Mouse (Mus musculus) kidney, adult 9 months (tissue): ENCODE results near the gene Tspyl4.
"Not testable (repeated sequence)": the region's sequence is repeated elsewhere in the genome, so short reads cannot be mapped to it uniquely, and the experiment has no call there.

Source experiments
- DNase-seq: peaks from one replicate; pipeline ENCODE4 v3.0.0; 2022

The Tspyl4 gene

DNA sequence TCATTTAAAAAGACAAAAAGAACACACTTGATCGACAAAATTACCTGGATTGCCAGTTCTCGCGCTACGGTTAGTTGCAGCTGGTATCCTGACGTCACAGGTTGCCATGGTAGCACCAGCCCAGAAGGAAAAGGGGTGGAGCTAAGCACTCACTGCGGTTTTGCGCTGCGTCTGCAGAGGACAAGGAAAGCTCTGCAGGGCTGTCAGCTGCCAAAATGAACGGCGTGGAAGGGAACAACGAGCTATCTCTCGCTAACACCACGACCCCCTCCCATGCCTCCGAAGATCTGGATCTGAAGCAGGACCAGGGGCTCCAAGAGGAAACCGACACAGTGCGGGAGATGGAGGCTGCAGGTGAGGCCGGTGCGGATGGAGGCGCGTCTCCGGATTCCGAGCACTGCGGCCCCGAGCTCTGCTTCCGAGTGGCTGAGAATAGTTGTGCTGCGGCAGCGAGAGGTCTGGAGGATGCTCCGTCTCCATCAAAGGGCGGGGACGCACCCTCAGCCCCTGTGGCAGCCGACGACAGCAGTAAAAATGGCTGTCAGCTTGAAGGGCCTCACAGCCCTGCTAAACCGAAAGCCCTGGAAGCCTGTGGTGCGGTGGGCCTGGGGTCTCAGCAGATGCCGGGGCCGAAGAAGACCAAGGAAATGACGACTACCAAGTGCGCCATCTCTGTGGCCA lies at the start of gene Tspyl4:
TSS of gene Tspyl4 (plus strand) at position 144 of the 681 bp plus-strand sequence.
- peak; percentile 95 for DNase-seq

DNA sequence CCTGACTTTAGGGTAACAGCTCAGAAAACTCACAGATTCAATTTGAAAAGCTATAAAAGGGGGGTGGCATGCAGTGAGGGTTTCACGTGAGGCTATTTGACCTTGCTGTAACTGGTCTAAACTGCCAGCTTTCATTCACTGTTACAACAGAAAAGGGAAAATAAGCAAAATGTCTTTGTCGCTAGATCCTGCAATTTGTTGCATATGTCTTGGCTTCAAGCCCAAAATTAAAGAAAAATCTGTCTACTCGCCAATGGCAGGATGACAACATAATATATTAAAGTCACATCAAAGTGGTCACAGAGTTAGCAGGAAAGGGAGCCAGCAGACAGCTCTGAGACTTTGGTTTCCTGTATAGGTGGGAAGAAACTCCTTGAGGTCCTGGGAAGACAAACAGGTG lies 49.5 kb upstream of the Tspyl4 start:
- DNase-seq = peak; percentile 8

DNA sequence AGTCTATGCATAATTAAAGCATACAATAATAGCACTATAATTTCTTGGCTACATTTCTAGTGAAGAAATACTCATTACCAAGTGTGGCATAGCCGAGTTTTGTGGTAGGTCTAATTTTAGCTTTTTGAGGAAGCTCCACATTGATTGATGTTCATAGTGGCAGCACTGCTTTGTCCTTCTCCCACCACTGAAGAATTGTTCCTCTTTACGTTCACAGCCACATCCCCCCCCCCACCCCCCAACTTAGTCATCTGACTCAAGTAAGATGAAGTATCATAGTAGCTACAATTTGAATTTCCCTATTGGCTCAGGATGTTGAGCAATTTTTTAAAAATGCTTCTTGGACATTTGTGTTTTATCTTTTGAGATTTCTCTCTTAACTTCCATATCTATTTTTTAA lies 47.6 kb upstream of the Tspyl4 start:
- DNase-seq = no peak

DNA sequence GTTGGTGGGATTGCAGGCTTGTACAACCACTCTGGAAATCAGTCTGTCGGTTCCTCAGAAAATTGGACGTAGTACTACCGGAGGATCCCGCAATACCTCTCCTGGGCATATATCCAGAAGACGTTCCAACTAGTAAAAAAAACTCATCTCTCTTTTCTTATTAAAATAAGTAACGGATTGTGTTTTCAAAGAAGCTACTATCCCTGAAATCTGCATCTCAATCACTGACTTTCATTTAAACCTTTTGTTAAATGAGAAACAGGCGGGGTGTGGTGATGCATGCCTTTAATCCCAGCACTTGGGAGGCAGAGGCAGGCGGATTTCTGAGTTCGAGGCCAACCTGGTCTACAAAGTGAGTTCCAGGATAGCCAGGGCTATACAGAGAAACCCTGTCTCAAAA lies 44.4 kb upstream of the Tspyl4 start:
- DNase-seq = not testable (repeated sequence)

DNA sequence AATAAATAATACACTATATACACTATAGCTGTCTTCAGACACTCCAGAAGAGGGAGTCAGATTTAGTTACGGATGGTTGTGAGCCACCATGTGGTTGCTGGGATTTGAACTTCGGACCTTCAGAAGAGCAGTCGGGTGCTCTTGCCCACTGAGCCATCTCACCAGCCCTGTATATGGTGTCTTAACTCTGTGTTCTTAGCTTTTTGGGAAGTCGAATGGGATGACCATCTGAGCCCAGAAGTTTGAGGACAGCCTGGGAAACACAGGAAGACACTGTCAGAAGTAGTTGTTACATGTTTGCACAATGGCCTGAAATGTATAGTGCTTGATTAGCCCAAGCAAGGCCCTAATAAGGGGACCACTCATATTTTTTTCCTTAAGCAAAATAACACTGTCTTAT lies 32.1 kb upstream of the Tspyl4 start:
- no peak for DNase-seq

DNA sequence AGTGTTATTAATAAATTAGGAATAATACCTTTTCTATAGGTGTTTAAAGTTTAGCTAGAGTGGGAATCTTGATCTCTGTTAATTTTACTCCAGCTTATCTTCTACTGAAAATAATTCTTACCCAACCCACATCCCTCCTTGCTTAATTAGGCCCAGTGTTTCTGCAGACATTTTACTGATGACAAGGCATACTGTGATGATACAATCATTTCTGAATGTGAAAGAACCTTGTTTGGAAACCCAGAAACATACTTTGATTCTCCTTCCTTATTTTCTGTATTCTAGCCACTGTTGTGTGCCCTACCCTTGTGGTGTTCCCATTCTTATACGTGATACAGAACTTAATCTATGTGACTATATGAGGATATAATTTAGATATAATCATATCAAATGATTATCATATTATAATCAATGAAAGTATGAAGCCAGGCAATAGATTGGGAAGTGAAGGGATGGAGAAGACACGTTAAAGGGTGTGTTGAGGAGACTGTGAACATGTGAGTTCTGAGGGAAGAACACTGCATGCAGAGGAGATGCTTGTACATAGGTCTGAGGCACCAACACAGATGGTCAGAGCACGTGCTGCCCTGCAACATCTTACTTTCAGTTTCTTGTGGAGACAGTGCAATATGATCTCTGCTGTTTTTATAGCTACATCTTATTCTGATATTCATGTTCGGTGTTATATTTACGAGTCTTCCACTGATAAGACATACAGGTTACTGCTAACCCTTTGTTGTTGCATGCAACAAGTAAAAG lies 29.8 kb upstream of the Tspyl4 start:
- no peak for DNase-seq

DNA sequence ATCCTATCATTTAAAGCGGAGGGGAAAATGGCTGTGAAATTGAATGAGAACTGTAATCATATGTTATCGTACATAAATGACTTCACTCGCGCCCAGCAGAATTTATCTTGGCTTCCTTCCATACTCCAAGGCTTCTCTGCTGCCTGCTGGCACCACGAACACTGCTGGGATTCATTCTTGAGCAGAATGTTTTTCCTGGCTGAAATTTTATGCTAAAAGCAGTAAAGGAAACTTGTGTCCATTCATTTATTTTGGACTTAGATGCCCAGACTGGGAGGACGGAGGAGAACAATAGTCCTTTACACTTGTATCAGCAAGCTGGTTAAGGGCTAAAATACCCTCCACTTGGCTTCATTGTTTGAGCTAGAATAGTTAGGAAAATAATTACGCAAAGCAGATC lies 25.6 kb upstream of the Tspyl4 start:
- no peak for DNase-seq

DNA sequence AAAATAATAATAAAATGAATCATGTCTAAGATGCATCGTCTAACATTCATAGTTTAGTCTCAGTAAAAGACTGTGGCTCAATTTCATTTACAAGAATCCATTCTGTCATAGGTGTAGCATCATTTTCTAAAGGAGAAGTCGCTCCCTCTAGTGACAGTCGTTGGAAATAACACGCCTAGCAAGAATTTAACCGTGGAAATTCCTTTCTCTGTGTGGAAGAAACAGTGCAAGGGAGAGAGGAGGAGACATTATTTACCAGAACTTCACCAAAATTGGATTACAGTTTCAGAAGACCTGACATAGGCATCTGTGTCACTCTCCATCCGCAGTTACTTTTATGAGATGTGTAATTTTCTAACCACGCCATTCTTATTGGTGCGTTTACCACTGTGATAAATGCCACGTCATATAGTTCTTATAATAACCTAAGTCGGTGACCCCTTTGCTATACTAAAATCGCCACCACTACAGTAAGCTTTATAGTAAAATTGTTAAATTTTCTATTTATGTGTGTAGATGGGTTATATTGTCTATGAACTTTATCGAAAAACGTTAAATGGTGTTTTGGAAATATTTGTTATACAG lies 16.6 kb upstream of the Tspyl4 start:
- peak; percentile 77 for DNase-seq

DNA sequence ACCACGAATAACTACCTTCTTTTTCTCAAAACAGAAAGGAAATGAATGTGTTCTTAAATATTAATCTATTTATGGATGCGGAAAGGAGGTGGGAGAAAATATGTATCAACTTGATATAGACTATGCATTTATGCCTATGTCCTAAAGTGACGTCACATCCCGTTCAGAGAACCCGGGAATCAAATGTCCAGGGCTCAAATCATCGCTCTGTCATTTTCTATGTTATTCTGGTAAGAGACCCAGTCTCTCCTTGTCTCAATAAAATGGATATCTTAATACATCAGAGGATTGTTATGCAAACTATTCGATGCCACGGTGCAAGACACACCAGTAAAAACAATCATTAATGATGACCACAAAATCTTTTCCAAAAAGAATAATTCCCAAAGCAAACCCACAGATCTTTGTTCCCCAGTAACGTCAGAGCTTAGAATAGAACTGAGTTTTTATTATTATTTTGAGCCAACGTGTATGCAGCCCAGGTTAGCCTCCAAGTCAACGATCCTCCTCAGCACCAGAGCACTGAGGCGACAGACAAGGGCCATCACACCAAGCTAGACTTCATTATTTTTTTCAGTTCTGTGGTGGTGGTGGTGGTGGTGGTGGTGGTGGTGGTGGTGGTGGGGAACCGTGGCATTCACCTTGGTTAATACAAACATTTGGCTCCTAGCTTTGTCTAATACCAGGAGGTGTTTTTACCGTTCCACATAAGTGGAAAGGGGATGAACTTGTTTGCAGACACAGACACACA lies 15.9 kb upstream of the Tspyl4 start:
- peak; percentile 24 for DNase-seq

DNA sequence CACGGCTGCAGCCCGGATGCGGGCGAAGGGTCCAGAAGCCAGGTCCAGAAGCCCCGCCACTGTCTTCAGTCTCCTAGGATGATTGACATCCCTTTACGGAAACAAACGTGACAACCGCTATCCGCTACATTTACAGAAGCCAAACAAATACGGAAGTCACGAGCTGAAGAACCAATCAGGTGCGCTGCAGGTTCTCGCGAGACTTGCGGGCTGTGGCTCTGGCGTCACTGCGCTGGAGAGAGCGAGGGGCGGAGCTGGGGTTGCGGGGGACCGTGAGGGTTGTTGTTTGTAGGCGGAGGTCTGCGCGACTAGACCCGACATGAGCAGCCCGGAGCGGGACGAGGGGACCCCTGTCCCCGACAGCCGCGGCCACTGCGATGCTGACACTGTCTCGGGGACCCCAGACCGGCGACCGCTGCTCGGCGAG lies 15.3 kb upstream of the Tspyl4 start, which contains the start of gene Tspyl1:
TSS of gene Tspyl1 (plus strand) at position 229 of the 427 bp plus-strand sequence.
- DNase-seq = peak; percentile 98

DNA sequence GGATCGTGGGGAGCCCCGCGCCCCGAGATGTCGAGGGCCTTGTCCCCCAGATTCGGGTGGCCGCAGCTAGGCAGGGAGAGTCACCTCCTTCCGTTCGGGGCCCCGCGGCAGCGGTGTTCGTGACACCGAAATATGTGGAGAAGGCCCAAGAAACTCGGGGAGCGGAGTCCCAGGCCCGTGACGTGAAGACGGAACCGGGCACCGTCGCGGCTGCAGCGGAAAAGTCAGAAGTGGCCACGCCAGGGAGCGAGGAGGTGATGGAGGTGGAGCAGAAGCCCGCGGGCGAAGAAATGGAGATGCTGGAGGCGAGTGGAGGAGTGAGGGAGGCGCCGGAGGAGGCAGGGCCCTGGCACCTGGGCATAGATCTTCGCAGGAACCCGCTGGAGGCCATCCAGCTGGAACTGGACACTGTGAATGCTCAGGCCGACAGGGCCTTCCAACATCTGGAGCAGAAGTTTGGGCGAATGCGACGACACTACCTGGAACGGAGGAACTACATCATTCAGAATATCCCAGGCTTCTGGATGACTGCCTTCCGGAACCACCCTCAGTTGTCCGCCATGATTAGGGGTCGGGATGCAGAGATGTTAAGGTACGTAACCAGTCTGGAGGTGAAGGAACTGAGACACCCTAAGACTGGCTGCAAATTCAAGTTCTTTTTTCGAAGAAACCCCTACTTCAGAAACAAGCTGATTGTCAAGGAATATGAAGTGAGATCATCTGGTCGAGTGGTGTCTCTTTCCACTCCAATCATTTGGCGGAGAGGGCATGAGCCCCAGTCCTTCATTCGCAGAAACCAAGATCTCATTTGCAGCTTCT lies 14.6 kb upstream of the Tspyl4 start:
- DNase-seq = peak; percentile 81

DNA sequence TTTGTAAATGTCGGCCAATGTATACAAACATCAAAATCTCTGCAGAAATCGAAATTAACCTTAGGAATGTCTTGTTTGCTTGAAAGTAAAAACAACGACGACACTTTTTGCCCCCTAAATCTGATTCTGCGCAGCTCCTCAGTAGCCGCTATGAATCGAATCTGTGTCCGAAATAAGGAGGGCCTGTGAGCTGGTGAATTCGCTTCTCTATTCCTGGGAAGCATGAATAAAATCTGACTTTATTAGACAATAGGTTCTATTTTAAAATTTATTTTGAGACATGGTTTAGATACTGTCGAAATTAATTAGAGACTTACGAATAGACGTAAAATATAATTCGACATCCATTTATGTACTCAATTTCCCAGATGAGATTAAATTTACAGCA lies 337 bp upstream of the Tspyl4 start:
- DNase-seq = no peak

DNA sequence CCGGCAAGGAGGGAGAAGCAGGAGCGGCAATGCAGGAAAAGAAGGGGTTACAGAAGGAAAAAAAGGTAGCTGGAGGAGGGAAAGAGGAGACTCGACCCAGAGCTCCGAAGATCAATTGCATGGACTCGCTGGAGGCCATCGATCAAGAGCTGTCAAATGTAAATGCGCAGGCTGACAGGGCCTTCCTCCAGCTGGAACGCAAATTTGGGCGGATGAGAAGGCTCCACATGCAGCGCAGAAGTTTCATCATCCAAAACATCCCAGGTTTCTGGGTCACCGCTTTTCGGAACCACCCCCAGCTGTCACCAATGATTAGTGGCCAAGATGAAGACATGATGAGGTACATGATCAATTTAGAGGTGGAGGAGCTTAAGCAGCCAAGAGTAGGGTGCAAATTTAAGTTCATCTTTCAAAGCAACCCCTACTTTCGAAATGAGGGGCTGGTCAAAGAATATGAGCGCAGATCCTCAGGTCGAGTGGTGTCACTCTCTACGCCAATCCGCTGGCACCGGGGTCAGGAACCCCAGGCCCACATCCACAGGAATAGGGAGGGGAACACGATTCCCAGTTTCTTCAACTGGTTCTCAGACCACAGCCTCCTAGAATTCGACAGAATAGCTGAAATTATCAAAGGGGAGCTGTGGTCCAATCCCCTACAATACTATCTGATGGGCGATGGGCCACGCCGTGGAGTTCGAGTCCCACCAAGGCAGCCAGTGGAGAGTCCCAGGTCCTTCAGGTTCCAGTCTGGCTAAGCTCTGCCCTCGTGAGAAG lies 925 bp downstream of the Tspyl4 start:
- peak; percentile 16 for DNase-seq

DNA sequence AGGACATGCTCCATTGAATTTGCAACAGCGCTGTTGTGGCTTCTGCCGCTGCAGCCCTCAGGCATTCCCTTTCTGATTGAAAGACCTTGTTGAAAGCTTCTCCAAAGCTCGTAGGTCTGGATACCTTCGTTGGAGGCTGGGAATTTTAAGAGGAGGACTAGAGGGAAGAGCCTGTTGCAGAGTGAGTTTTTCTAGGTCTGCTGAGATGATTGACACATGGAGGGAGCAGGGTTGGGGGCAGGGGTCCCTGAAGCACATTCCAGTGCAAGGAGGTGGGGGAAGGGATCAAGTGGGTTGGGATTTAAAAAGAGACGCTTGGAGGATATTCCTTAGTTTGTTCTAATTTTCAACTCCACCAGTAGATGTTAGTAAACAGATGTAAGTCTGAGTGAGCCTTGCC lies 3.1 kb downstream of the Tspyl4 start:
- no peak for DNase-seq

DNA sequence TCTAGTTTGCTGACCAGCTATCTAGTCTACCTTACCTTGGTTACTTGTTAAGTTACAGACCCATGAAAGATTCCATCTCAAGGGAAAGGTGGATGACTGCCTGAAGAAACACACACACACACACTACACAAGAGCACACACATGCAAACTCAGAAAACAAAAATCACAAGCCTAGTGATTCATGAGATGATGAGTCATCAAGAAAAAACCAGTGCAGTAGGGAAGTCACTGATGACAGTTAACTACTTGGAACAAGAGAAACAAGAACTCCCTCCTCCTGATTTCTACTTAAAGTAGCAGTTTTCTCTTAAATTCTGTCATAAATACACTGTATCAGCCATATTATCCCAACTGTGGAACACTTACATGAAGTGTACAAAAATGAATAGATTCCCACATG lies 9.8 kb downstream of the Tspyl4 start:
- no peak for DNase-seq

DNA sequence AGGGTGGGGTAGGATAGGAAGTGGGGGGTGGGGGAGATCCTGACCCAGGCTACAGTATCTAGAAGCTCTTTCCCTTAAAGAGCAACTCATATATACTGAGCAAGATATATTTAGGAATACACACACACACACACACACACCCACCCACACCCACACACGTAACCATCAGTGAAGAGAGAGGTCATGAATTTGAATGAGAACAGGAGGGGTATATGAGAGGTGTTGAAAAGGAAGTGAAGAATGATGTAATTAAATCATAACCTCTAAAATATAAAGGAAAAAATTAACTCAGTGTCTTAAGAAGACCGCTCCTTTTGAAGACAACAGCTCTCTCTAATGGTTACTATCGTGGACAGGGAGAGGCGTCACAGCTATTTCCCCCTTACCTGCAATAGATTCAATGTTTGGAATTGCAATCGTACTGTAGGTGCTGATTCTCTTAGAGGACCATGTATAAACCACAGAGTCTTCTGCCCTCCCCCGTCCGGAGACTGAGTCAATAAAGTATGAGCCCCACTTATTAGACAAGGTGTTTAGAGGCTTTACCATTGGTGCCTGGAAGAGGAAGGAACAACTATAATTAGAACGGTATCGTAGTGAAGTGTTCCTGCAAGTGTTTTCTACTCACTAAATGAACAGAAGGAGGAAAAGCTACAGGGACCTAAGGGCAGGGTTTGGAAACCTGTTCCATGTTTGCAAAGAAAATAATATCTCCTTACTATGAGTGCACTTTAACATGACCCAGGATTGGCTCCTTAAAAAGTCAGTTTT lies 12.9 kb downstream of the Tspyl4 start:
- DNase-seq = no peak

DNA sequence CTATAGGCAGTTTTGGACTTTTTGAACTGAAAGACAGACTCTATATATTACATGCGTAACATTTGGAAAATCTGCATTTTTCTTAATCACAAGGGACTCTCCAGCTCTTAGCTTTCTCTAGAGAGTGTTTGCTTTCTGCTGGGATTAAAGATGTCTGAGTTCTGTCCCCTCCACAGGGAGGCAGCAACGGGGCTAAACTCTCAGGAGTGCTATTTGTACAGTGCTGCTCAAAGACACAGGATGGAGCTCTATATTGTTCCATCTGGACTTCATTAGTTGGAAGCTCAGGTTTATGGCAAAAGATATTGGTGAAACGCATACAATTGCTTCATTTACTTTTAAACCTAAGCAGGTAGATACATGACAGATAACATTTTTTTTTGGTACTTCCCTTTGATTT lies 15.3 kb downstream of the Tspyl4 start:
- no peak for DNase-seq

DNA sequence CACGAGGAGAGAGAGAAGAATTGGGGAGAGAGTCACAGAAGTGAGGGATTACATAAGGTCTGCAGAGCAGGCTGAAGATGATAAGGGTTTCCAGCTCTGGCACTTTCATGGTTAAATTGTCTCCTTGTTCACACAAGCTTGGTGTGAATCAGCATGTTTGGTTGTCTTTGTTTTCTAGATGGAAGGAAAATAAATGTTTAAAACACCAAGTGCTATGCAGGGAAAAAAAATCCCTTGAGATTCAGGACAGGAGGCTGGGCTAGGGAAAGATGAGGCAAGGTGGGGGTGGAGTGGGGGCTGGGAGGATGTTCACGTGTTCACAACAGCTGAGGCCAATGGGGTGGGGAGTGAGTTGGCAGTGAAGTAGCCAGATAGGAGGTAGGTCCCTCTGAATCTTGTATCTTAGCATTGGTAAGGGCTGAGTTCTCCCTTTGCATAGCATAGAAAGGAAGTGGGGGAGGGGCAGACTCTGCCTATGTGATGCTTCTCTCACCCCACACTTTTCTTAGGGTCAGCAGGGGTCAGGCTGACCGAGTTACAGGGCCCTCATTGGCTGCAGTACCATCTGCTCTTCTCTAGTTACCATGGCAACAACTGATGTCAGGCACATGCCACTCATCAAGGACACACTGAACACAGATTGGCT lies 19.5 kb downstream of the Tspyl4 start:
- DNase-seq = no peak

DNA sequence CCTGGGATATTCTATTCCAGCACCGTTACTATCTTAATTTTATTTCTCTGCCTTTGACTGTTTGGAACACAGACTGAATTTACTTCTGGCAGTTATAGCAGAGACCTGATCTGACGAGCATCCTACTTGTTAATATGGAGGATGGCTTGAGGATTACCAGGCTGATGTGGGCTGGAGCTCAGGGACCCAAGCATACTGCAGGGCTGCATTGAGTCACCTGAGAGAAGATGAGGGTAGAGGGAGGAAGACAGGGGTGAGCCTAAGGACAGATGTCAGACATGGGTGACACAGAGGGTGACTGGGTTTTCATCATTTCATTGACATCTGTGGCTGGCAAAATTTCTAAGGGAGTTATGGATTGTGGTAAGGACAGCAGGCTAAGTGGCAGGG lies 20.0 kb downstream of the Tspyl4 start:
- DNase-seq = no peak

DNA sequence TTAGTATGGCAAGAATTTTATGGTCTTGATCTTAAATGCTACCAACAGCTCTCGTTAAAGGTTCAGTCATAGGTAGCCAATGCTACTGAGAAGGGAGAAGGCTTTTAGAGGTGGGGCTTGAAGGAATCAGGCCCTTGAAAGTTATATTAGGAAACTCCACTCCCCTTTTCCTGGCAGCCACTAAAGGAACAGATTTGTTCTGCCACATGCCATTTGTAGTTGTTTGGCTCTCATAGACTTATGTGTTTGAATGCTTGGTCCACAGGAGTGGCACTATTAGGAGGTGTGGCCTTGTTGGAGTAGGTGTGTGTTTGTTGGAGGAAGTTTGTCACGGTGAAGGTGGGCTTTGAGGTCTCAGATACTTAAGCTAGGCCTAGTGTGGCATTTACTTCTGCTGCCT lies 23.6 kb downstream of the Tspyl4 start:
- no peak for DNase-seq
